Mouse (Mus musculus) CD4-positive, CD25-positive, alpha-beta regulatory T cell, adult 4 months (primary cell): ENCODE data around the gene Gm15319. TPM values are rescaled to one million over a fixed set of nuclear protein-coding genes. Genes with fewer than 3 reads are reported as not detected.
"Not testable (repeated sequence)": the region's sequence is repeated elsewhere in the genome, so short reads cannot be mapped to it uniquely, and the experiment has no call there.

Experiments
- ATAC-seq: one replicate; pipeline ENCODE4 v1.8.0; 2017
- polyA plus RNA-seq, 2 experiments: library from polyadenylated mRNA; unstranded; fragments of 100-300 nt; shearing (Covaris generic); gene quantifications; one replicate each; pipeline ENCODE4 v1.2.1; 2017

Gm15319 gene
- not detected for polyA plus RNA-seq

DNA sequence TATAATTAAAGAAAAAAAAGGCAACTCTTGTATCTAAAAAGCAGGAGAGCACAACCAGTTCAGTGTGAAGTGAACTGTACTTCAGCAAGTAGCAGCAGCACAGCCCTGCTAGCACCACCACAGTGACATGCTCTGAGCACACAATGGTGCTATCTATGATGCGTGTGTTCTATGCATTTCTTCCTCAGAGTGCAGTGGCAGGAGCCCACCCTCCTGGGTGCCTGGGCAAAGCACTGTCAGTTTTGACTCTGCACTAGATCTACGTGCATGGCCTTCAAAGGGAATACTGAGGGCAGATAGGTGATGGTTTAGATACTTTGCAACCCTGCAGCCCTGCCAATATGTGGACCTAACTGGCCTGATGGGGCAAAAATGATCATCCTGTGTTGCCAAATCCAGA lies at the start of gene Gm15319:
TSS of gene Gm15319 (minus strand) at position 101 of the 400 bp plus-strand sequence.
- not testable (repeated sequence) for ATAC-seq

DNA sequence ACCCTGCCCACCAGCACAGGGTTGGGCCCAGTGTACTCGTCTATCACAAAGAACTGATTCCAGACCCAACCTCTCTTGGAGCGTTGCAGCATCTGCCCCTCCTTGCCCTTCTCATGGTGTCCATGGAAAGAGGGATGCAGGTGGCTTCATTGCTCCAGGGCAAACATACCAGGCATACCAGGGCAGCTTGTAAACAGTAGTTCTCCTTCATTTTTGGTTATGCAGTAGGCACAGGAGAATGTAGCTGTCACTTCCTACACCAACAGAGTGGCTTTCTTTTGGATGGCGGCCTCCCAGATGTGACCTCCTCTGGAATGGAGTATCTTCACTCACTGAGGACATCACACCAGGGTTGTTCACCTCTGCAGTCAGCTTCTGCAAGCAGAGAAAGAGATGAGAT lies 47.3 kb upstream of the Gm15319 start:
- not testable (repeated sequence) for ATAC-seq

DNA sequence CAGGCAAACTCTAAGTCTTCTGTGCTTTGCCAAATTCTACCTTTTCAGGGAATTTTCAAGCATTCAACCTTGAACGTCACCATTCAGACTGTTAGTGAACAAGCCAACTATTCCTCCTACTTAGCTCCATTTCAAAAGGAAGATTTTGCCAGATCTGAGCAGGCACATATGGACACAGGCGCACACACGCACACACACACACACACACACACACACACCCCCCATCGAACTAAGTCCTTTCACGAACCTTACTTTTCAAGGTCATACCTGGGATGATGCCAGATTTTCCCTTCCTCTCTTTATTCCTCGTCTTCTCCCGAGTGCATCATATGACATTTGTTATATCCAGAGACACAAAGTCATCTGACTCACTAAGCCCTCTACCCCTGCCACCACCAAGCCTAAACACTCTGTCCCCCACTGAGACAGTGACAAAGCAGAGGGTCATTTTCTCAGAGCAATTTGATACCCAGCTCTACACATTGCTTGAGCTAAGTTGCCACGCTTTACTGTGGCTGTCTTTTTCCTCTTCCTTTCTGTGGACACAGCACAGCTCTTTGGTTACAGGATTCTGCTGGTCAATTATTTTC lies 45.5 kb upstream of the Gm15319 start:
- ATAC-seq, result not testable (repeated sequence)

DNA sequence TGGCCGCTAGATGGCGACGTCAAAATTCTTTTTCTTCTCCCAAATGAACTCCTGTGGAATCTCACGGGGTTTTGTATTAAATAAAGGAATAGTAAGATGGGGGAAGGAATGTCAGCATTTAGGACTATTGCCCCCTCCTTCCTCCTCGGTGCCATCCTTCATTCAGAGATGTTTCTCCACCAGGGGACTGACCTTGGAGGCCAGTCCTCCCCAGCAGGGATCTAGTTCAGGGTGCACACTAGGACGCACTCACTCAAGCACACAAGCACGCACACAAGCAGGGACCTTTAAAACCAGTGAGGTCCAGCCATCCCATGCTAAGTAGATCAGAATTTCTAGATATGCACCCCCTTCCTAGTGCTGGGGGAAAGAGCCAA lies 26.3 kb upstream of the Gm15319 start:
- ATAC-seq, result not testable (repeated sequence)

DNA sequence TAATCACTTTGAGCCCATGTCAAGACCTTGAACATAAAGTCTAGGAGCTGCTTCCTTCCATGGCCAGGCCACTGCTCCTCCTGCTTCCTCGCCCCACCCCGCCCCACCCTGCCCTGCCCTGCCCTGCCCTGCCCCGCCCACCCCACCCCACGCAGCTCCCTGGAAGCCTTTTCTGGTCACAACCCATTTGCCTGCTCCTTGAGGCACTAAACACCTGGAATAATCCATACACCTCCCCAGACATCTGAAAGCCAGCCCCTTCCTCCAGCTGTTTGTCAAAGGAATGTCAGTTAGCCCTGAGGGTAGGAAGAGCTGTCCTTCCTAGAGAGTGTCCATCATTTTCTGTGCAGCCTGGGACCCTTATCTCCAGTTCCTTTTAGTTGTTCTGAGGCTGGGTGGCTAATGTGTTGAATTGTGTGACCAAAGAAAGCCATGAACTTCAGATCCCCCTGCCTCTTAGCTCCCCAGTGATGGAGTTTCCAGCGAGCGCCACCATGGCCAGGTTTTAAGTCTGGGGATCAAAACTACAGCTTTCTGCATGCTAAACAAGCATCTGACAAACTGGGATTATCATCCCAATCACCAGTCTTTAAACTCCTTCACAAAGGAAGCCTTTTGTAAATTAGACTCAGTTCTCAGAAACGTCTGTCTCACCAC lies 25.8 kb upstream of the Gm15319 start:
- ATAC-seq, result not testable (repeated sequence)

DNA sequence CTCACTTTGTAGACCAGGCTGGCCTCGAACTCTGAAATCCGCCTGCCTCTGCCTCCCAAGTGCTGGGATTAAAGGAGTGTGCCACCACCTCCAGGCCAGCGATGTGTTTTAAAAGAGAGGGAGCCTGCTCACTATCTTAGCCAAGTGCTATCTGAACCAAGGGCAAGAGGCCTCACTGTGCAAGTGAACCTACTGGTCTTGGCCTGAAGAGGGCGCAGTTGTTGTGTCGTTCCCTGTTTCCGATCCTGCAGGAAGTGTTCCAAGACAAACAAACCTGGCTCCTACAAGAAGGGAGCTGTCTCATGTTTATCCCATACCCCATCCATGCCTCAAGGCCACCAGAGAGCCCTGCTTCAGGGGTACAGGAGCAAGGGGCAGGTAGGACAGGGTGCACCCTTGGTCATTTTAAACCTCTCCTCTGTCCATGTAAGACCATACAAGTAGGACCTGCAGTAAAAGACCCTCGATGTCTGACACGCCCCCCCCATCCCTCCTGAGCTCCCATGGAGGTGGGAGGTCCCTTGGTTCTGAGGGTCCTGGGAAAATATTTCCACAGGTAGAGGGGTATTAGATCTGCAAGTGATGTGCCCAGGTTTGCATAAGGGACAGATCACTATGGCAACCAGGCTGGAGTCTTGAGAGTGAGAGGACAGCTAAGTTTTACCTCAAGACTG lies 24.2 kb upstream of the Gm15319 start:
- not testable (repeated sequence) for ATAC-seq

DNA sequence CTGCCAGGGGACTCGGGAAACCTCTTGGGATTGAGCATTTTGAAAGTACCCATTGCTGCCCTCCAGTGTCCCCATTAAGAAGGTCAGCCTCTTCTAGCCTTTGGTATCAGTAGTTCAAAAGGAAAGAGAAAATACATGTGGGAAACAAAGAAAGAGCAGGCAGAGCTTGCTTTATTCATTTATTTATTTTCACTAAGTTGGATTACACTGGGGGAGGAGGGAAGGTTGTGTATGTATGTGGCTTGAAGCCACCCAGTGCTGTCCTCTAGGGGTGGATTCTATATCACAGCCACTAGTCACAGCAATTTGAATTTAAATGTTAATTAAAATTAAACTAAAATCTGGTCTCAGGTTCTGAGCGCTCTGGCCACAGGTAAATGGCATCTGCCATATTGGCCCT lies 22.0 kb upstream of the Gm15319 start:
- not testable (repeated sequence) for ATAC-seq

DNA sequence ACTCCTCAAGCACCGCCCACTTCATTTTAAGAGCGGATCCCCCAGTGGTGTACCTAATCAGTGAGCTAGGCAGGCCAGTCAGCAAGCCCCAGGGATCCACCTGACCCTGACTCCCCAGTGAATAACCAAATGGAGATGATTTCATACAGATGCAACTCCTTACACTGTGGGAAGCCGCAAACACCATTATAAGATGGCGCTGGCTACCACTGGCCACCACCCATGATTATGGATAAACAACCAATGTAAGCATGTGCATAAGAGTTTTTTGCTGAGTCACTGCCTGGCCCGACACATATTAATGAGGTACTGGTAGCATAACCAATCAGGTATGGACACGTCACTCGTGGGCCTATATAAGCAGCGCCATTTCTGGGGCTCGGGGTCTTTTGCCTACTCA lies 21.1 kb upstream of the Gm15319 start:
- ATAC-seq, result not testable (repeated sequence)

DNA sequence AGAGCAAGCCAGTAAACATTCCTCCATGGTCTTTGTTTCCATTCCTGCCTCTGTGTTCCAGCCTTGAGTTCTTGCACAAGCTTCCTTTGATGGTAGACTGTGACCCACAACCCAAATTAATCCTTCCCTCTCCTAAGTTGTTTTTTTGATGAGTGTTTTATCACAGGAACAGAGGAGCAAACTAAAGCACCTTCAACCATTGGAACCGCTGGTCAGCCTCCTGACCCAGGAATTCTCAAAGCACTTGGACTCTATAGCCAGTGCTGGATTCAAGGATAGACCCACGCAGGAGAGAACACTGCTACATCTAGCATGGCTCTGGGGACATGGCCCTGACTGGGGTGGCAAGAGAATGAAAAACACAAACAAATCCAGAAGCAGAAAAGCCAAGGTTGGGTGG lies 19.1 kb upstream of the Gm15319 start:
- ATAC-seq, result not testable (repeated sequence)

DNA sequence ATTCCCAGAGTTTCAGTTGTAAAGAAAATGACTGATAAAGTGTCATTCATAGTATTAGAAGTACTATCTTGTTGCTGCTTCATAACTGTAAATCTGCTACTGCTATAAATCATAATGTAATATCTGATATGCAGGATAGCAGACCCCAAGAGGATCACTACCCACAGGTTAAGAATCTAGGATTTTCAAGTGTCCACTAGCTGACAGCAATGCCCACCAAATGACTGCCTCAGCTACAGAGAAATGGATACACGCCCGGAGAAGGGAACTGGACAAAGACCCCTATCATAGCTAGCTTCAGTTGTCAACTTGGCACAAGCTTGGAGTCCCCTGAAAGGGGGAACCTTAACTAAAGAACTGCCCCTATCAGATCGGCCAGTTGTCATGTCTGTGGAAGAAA lies 18.6 kb upstream of the Gm15319 start:
- ATAC-seq, result not testable (repeated sequence)

DNA sequence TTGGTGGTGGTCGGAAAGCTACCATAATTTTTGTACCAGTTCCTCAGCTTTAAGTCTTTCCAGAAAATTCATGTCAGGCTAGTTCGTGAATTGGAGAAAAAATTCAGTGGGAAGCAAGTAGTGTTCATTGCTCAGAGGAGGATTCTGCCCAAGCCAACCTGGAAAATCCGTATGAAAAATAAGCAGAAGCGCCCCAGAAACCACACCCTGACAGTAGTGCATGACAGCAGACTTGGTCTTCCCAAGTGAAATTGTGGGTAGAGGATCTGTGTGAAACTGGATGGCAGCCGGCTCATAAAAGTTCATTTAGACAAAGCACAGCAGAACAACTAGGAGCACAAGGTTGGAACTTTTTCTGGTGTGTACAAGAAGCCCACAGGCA lies 18.2 kb upstream of the Gm15319 start:
- ATAC-seq, result not testable (repeated sequence)

DNA sequence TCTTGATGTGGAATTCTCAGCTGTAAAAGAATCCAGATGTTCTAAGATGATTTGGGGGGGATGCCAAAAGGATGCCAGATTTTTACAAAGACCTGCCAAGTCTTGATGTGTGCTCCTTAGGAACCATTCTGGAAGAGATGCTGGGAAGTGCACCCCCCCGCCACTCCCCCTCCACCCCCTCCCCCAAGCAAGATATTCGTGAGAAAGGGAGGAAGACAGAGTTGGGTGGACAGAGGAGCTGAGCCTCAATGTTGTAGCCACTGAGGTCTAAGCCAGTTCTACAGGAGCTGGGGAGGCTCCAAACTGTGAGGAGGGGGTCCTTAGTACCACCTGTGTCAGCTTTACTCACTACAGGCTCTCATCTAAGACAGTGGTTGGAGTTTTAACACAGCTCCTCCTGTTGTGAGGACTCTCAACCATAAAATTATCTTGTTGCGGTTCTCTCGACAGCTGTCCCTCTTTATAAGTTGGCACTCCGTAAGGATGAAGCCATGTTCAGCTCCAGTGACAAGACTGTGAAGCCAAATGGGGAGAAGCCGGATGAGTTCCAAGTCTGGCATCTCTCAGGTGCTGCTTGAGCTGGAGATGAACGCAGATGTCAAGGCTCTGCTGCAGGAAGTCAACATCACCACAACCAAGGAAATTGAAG lies 17.7 kb upstream of the Gm15319 start:
- ATAC-seq, result not testable (repeated sequence)

DNA sequence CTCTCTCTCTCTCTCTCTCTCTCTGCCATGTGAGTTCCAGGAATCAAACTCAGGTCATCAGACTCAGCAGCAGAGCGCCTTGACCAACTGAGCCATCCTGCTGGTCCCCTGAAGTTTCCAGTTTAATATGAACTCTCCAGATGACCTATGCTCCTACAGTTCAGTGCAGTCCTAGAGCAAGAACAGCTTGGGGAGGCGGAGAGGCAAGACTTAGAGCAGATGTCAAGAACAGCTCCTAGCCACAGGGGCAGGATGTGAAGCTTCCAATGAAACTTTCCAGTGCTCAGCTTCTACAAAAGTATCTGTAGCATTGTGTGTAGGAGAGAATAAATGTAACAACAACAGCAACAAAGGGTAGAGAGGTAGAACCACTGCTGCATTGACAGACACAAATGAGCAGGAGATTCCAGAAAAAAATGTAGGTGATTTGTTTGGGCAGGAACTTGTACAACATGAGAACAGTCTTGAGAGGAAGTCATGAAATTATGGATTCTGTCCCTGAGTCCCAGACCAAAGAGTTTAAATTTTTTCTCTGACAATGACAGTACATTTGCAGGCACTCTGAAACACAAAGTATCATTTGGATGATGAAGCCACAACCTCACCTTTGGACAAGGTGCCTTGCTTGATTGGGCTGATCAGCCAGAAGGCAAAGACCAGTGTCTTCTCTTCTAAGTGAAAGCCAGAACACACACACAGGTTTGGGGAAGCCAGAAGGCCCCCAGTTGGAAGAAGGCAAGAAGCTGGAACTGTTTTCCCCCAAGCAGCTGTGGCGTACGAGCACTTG lies 16.8 kb upstream of the Gm15319 start:
- ATAC-seq, result not testable (repeated sequence)

DNA sequence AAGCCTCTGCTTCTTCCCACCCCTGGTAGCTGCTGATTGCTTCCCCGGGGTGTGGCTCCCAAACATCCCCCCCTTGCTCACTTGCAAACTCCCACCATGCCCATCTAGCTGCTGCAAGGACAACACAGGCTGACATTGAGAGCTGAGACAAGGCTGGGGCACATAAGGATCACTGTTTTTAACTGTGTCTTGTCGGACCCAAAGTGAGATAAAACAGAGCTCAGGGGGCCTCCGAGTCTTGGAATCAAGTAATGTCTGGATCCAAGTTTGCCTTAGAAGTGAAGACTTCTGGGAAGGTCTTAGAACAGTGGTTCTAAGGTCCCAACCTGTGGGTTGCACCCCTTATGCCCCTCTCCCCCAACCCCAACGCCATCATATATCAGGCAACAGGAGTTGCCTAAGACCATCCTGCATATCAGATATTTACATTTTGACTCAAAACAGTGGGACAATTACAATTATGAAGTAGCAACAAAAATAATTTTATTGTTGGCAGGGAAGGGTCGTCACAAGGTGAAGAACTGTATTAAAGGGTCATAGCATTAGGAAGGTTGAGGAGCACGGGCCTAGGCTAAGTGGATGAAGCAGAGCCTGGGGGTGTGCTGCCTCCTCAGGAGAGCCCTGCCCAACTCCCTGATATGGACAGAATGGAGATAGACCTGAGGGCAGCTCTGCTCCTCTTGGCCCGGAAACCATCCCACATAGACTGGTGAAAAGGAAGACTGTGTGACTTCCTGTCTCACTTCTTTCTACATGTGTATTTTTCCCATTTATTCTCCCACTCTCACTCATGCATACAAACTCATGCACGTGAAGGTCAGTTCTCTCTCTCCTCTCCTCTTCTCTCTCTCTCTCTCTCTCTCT lies 16.0 kb upstream of the Gm15319 start:
- ATAC-seq, result not testable (repeated sequence)

DNA sequence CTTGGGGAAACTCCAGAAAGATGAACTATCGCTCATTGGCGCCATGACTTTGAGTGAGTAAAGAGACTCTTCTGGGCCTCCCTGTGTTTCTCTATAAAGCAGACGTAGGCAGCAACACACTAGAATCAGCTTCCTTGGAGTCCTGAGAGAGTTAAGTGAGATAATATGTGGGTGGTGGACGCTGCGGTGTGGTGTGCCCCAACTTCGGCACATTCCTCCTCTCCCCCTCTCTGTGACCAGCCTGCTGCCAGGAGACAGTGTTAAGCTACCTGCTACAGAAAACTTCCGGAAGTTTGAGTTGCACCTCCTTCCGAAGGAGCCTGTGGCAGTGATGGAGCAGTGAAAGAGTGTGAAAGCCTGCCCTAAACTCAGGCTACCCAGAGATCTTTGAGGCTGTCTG lies 15.3 kb upstream of the Gm15319 start:
- ATAC-seq, result not testable (repeated sequence)

DNA sequence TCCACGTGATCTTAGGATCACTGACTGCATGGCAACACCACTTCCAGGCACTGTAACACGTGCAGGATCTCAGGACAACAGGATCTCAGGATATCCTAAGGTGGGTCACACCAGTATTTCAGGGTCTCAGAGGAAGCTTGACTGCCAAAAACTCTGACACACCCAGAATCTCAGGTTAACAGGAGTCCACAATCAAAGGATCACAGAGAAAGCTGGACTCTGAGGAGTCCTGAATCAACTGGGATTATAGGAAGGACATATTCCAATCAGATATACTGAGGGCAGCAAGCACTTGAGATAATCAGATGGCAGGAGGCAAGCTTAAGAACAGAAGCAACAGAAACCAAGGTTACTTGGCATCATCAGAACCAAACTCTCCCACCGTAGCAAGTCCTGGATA lies 12.7 kb upstream of the Gm15319 start:
- ATAC-seq, result not testable (repeated sequence)

DNA sequence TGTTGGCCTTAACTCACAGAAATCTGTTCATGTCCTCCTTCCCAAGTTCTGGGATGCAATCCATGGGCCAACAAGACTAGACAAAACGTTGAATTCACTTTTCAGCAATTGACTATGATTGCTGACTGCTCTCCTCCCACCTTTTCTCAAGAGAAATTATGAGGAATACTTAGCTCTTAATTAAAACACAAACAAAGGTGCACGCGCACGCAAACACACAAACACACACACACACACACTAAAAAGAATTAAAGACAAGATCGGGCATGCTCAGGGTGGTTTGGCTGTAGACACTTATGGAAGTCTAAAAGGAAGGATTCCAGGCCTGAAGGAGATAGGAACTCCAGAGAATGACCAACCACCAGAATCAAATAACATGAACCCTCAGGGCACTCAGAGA lies 6.6 kb downstream of the Gm15319 start:
- not testable (repeated sequence) for ATAC-seq

DNA sequence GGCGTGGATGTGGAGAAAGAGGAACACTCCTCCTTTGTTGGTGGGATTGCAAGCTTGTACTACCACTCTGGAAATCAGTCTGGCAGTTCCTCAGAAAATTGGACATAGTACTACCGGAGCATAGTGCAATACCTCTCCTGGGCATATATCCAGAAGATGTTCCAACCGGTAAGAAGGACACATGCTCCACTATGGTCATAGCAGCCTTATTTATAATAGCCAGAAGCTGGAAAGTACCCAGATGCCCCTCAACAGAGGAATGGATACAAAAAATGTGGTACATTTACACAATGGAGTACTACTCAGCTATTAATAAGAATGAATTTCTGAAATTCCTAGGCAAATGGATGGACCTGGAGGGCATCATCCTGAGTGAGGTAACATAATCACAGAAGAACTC lies 9.4 kb downstream of the Gm15319 start:
- not testable (repeated sequence) for ATAC-seq

DNA sequence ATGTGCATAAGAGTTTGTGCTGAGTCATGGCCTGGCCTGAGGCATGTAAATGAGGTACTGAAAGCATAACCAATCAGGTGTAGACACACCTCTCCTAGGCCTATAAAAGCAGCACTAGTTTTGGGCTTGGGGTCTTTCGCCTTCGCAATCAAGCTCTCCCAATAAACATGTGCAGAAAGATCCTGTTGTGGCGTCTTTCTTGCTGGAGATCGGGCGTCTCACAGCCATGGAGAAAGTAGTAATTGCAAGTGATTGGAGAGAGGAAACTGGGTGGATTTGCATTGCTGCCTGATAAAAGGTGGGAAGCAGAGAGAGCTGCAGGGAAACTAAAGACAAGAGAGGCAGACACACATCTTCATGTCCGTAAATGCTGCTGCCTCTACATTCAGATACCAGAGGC lies 60.3 kb downstream of the Gm15319 start:
- not testable (repeated sequence) for ATAC-seq

DNA sequence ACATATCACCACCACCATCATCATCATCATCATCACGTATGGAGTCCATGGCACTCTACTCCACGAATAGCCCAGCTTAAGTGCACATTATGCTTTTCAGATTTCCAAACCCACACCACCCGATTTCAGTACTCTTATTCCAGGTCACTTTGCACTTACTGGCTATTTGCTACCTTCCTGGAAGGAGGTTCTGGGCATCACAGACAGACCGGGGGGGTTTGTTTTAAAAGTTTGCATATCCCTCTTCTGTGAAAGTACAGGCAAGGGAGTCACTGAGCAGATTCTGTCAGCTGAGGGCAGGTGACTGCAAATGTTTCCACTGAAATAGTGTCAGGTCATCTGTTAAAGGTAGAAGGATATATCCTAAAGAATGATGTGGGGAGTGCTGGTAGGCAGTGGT lies 63.0 kb downstream of the Gm15319 start:
- not testable (repeated sequence) for ATAC-seq

DNA sequence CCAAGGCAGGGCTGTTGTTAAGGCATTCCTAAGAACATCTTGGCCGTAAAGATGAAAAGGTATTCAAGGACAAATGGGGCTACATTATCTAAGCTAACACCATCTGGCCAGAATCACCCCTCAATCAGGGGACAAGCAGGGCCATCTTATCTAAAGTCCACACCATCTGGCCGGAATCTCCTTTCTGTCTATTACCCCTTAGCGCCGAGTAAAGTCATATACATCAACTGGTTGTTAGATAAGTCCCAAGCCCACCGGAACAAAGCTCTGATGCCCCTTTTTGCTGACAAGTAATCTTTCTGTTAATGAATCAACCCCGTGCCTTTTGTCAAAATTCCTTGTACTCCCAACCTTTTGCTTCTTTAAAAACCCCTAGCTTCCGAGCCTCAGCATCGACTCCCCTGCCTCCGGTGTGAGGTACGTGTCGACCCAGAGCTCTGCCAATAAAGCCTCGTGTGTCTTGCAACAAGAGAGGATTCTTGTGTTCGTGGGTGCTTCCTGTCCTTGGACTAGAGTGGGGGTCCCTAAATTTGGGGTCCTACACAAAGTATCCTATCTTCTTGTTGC lies 65.0 kb downstream of the Gm15319 start:
- not testable (repeated sequence) for ATAC-seq
